13 mouse cellular contexts compared by ENCODE assay signal in genomic region chr4:106293378-106294090, GRCm38 (mm10). TPM values are rescaled to one million over a fixed set of nuclear protein-coding genes. Genes with fewer than 3 reads are reported as not detected.
DNase-seq lines count a peak whose midpoint lies in the region; ATAC-seq and TF ChIP-seq lines count a peak whose summit lies in the region.
"Had no signal": no experiment of that assay in that cellular context is flagged by ENCODE, and none has a peak within 500 bp of the region (broad histone marks: within the 10 kb centered on the region; RNA-seq: fewer than 3 reads in every experiment).

No protein-coding gene starts in this region.

- no peak for TF ChIP-seq EP300 in liver, postnatal 0 days (IDR thresholded peaks at IDR 0.05; ENCODE audit: low read depth)

- H3K27ac ChIP-seq in intestine, embryonic 14.5 days (ENCODE audit: low read depth) = no peak overlapping the region
- H3K27ac ChIP-seq in intestine, embryonic 16.5 days (ENCODE audit: low read length) = no peak overlapping the region
- H3K27ac ChIP-seq in liver, postnatal 0 days (ENCODE audit: low read depth) = 0 out of 2 replicates have a peak overlapping the region, but pooled peaks have one; percentile 22
- H3K27ac ChIP-seq: midbrain, embryonic 10.5 days had no signal

- H3K36me3 ChIP-seq in intestine, embryonic 14.5 days (ENCODE audit: control insufficient read depth, insufficient read depth, low read length) = no peaks in the 10 kb centered on the region
- H3K36me3 ChIP-seq in intestine, embryonic 16.5 days (ENCODE audit: control insufficient read depth, insufficient read depth, low read length) = no peaks in the 10 kb centered on the region
- H3K36me3 ChIP-seq in liver, postnatal 0 days (replicated peaks; ENCODE audit: insufficient read depth, low read length) = no peaks in the 10 kb centered on the region
- H3K36me3 ChIP-seq: midbrain, embryonic 10.5 days had no signal

- H3K9me3 ChIP-seq in intestine, embryonic 14.5 days (ENCODE audit: control insufficient read depth, low read length) = no peaks in the 10 kb centered on the region
- no peaks in the 10 kb centered on the region for H3K9me3 ChIP-seq in intestine, embryonic 16.5 days (ENCODE audit: control insufficient read depth, low read length)
- no peaks in the 10 kb centered on the region for H3K9me3 ChIP-seq in liver, postnatal 0 days (ENCODE audit: low read length)
- H3K9me3 ChIP-seq: midbrain, embryonic 10.5 days had no signal

- H3K27me3 ChIP-seq in intestine, embryonic 14.5 days (replicated peaks; ENCODE audit: control insufficient read depth, insufficient read depth, low read length) = no peaks in the 10 kb centered on the region
- no peaks in the 10 kb centered on the region for H3K27me3 ChIP-seq in intestine, embryonic 16.5 days (replicated peaks; ENCODE audit: control insufficient read depth, insufficient read depth, low read length)
- no peaks in the 10 kb centered on the region for H3K27me3 ChIP-seq in liver, postnatal 0 days (ENCODE audit: insufficient read depth, low read length)

- 74% methylated on average over 6 of the region's 6 CpGs for WGBS in intestine, embryonic 14.5 days
- 72% methylated on average over 6 of the region's 6 CpGs for WGBS in intestine, embryonic 16.5 days
- 56% methylated on average over 6 of the region's 6 CpGs for WGBS in liver, postnatal 0 days (ENCODE audit: insufficient replicate concordance)

- H3K4me2 ChIP-seq in intestine, embryonic 14.5 days (ENCODE audit: low read length) = no peak overlapping the region
- no peak overlapping the region for H3K4me2 ChIP-seq in intestine, embryonic 16.5 days (ENCODE audit: low read depth, low read length)
- H3K4me2 ChIP-seq in liver, postnatal 0 days (ENCODE audit: low read depth, low read length) = no peak overlapping the region

- H3K9ac ChIP-seq in intestine, embryonic 14.5 days (ENCODE audit: low read length) = no peak overlapping the region
- no peak overlapping the region for H3K9ac ChIP-seq in intestine, embryonic 16.5 days (ENCODE audit: low read depth, low read length)
- no peak overlapping the region for H3K9ac ChIP-seq in liver, postnatal 0 days (replicated peaks)

- no peak for TF ChIP-seq CTCF in liver, postnatal 0 days (IDR thresholded peaks at IDR 0.05; ENCODE audit: low read depth)

- DNase-seq in intestine, embryonic 14.5 days (ENCODE audit: low spot score) = peak; percentile 10
- DNase-seq in 416B (ENCODE audit: low read depth) = peak; percentile 84
- DNase-seq in ZHBTc4 (ENCODE audit: low read depth, low spot score) = peak; percentile 17
- DNase-seq in liver, postnatal 0 days = no peak
- no peak for DNase-seq in testis, postnatal 14 days (ENCODE audit: low spot score)
- DNase-seq in kidney, adult 11 months = no peak
- no peak for DNase-seq in urinary bladder, postnatal 36 days (ENCODE audit: low spot score in 2 of 2)
- DNase-seq: adrenal gland, postnatal 25 days; gastrocnemius, postnatal 10 days; kidney, postnatal 14 days had no signal

- ATAC-seq in intestine, embryonic 14.5 days (replicated peaks; ENCODE audit: low FRiP score, low TSS enrichment, low read depth) = no peak
- ATAC-seq in intestine, embryonic 16.5 days = no peak
- ATAC-seq in liver, postnatal 0 days = 0 out of 2 replicates have a peak, but pooled peaks have one; percentile 17
- ATAC-seq: forebrain, embryonic 16.5 days had no signal

- no peaks in the 10 kb centered on the region for H3K4me1 ChIP-seq in intestine, embryonic 14.5 days (replicated peaks; ENCODE audit: control insufficient read depth, insufficient read depth, low read length)
- H3K4me1 ChIP-seq in intestine, embryonic 16.5 days (ENCODE audit: control insufficient read depth, insufficient read depth, low read length) = no peaks in the 10 kb centered on the region
- peaks cover 2% of the 10 kb centered on the region; the same call in 1 of the 2 replicates for H3K4me1 ChIP-seq in liver, postnatal 0 days (ENCODE audit: insufficient read depth)
- H3K4me1 ChIP-seq: midbrain, embryonic 10.5 days had no signal

- H3K4me3 ChIP-seq in intestine, embryonic 14.5 days (ENCODE audit: low read depth, low read length) = no peak overlapping the region
- H3K4me3 ChIP-seq in intestine, embryonic 16.5 days (ENCODE audit: low read length) = no peak overlapping the region
- no peak overlapping the region for H3K4me3 ChIP-seq in liver, postnatal 0 days (ENCODE audit: low read depth, low read length)
- H3K4me3 ChIP-seq: midbrain, embryonic 10.5 days had no signal

RNA-seq across cellular contexts. Expression of gene Usp24, which starts 22.5 kb away (rescaled TPM):
- polyA plus RNA-seq in intestine, embryonic 14.5 days (2014; fragmentation: Nextera tagmentation; extraction: Ambion mirVana) = 12.4 and 14.0 TPM in 2 replicates
- polyA plus RNA-seq in intestine, embryonic 16.5 days (2015; fragmentation: Nextera tagmentation; extraction: Ambion mirVana) = 3.7 TPM in 2 replicates
- 4.7 TPM in 2 replicates for polyA plus RNA-seq in liver, postnatal 0 days (2015; fragmentation: Nextera tagmentation; extraction: Ambion mirVana)

Comparison
In these comparisons a context has a peak if more than half of its experiments do, and no peak if none do; other contexts are left out.
1. DNase-seq: peak in intestine, embryonic 14.5 days (single experiment), 416B (single experiment) and ZHBTc4 (single experiment); none in liver, postnatal 0 days (single experiment), testis, postnatal 14 days (single experiment), kidney, adult 11 months (single experiment) and urinary bladder, postnatal 36 days (0 of 2).